Mouse (Mus musculus) heart, embryonic 10.5 days (tissue): ENCODE results near the gene Top3b. TPM values are rescaled to one million over a fixed set of nuclear protein-coding genes. Genes with fewer than 3 reads are reported as not detected.
A peak's percentile ranks its signal among the peaks of the same experiment; 100 is the strongest.
"Not testable (repeated sequence)": the region's sequence is repeated elsewhere in the genome, so short reads cannot be mapped to it uniquely, and the experiment has no call there.

Experiments used
- DNase-seq: peaks from one replicate; pipeline ENCODE4 v3.0.0-alpha.2; 2017; ENCODE audit warnings: low spot score
- H3K27ac ChIP-seq: fragments of 300-500 bp; sonication (generic); 2 replicates; pipeline ENCODE4 v1.5.1; 2016; ENCODE audit warnings: mild to moderate bottlenecking
- H3K27me3 ChIP-seq: fragments of 300-500 bp; sonication (generic); 2 replicates; pipeline ENCODE4 v1.6.1; 2016; ENCODE audit warnings: mild to moderate bottlenecking; ENCODE audit not compliant: poor library complexity, insufficient read depth, severe bottlenecking
- H3K36me3 ChIP-seq: fragments of 300-500 bp; sonication (generic); 2 replicates; pipeline ENCODE4 v1.6.1; 2016; ENCODE audit warnings: mild to moderate bottlenecking, moderate library complexity
- H3K4me1 ChIP-seq: fragments of 300-500 bp; sonication (generic); 2 replicates; pipeline ENCODE4 v1.6.1; 2016; ENCODE audit warnings: mild to moderate bottlenecking
- H3K4me3 ChIP-seq: fragments of 300-500 bp; sonication (generic); 2 replicates; pipeline ENCODE4 v1.5.1; 2016; ENCODE audit warnings: mild to moderate bottlenecking, moderate library complexity
- H3K9me3 ChIP-seq: fragments of 300-500 bp; sonication (generic); 2 replicates; pipeline ENCODE4 v1.6.1; 2016; ENCODE audit warnings: mild to moderate bottlenecking, moderate library complexity
- WGBS: fragments of 180-500 bp; shearing (Covaris S2); methylation state at CpG from one replicate; pipeline ENCODE4 v1.1.7; 2016; 5-methylcytosine and 5-hydroxymethylcytosine counted together
- polyA plus RNA-seq: library from polyadenylated mRNA; unstranded; fragments of >200 nt; fragmentation: Nextera tagmentation; extraction: Ambion mirVana; gene quantifications from 2 replicates; pipeline ENCODE4 v1.2.1, GENCODE M21; 2016

The Top3b gene
- polyA plus RNA-seq, 1 experiment from 2014 or later = 55.6 TPM

GRCm38 (mm10) chr16:16907799-16908198 is 37.3 kb downstream of the Top3b start:
- 59% methylated on average over 6 of the region's 6 CpGs for WGBS
- Histone ChIP-seq H3K4me3 (no peak overlapping the region), H3K27ac (peak overlapping the region; percentile 52; the same call in 1 of the 2 replicates), H3K27me3 (no peaks in the 10 kb centered on the region), H3K4me1 (peaks cover 15% of the 10 kb centered on the region), H3K9me3 (no peaks in the 10 kb centered on the region), H3K36me3 (peaks cover 66% of the 10 kb centered on the region)
- peak; percentile 83 for DNase-seq

GRCm38 (mm10) chr16:16911641-16912597 is 41.4 kb downstream of the Top3b start:
- DNase-seq = peak; percentile 90
- 46% methylated on average over 13 of the region's 13 CpGs for WGBS
- Histone ChIP-seq H3K27ac (peak overlapping the region; percentile 76), H3K9me3 (no peaks in the 10 kb centered on the region), H3K27me3 (no peaks in the 10 kb centered on the region), H3K36me3 (peaks cover 75% of the 10 kb centered on the region), H3K4me3 (no peak overlapping the region), H3K4me1 (peaks cover 8% of the 10 kb centered on the region)

- no peak for DNase-seq
- Histone ChIP-seq H3K9me3 (no peaks in the 10 kb centered on the region), H3K27me3 (no peaks in the 10 kb centered on the region), H3K27ac (no peak overlapping the region), H3K36me3 (peaks cover 89% of the 10 kb centered on the region), H3K4me1 (peaks cover 8% of the 10 kb centered on the region), H3K4me3 (no peak overlapping the region)
- WGBS = 84% methylated on average over 1 of the region's 1 CpGs
Observed at GRCm38 (mm10) chr16:16913440-16913839, 42.9 kb downstream of the Top3b start.

GRCm38 (mm10) chr16:16918441-16919117 is 48.0 kb downstream of the Top3b start:
- H3K27me3 ChIP-seq = no peaks in the 10 kb centered on the region
- H3K4me3 ChIP-seq = no peak overlapping the region
- no peak for DNase-seq
- no peaks in the 10 kb centered on the region for H3K9me3 ChIP-seq
- 89% methylated on average over 7 of the region's 7 CpGs for WGBS
- no peaks in the 10 kb centered on the region for H3K4me1 ChIP-seq
- H3K27ac ChIP-seq = no peak overlapping the region
- H3K36me3 ChIP-seq = peaks cover 93% of the 10 kb centered on the region

- H3K4me3 ChIP-seq = no peak overlapping the region
- 65% methylated on average over 3 of the region's 3 CpGs for WGBS
- peaks cover 89% of the 10 kb centered on the region for H3K36me3 ChIP-seq
- H3K27ac ChIP-seq = no peak overlapping the region
- no peak for DNase-seq
- no peaks in the 10 kb centered on the region for H3K27me3 ChIP-seq
- H3K9me3 ChIP-seq = no peaks in the 10 kb centered on the region
- H3K4me1 ChIP-seq = no peaks in the 10 kb centered on the region
Observed at GRCm38 (mm10) chr16:16921021-16921435, 50.5 kb downstream of the Top3b start.

- H3K4me1 ChIP-seq = no peaks in the 10 kb centered on the region
- no peaks in the 10 kb centered on the region for H3K27me3 ChIP-seq
- peaks cover 59% of the 10 kb centered on the region for H3K36me3 ChIP-seq
- no peak overlapping the region for H3K4me3 ChIP-seq
- no peak for DNase-seq
- WGBS = 87% methylated on average over 3 of the region's 3 CpGs
- H3K27ac ChIP-seq = no peak overlapping the region
- no peaks in the 10 kb centered on the region for H3K9me3 ChIP-seq
Observed at GRCm38 (mm10) chr16:16924481-16924880, 53.9 kb downstream of the Top3b start.

GRCm38 (mm10) chr16:16926536-16926935 is 56.0 kb downstream of the Top3b start:
- H3K27me3 ChIP-seq = no peaks in the 10 kb centered on the region
- H3K27ac ChIP-seq = no peak overlapping the region
- no peak for DNase-seq
- H3K36me3 ChIP-seq = peaks cover 41% of the 10 kb centered on the region
- no peaks in the 10 kb centered on the region for H3K9me3 ChIP-seq
- 72% methylated on average over 5 of the region's 5 CpGs for WGBS
- no peak overlapping the region for H3K4me3 ChIP-seq
- H3K4me1 ChIP-seq = no peaks in the 10 kb centered on the region

GRCm38 (mm10) chr16:16928908-16929307 is 58.4 kb downstream of the Top3b start:
- H3K4me3 ChIP-seq, H3K27ac ChIP-seq, H3K9me3 ChIP-seq, H3K4me1 ChIP-seq, H3K27me3 ChIP-seq, DNase-seq: not testable (repeated sequence)
- H3K36me3 ChIP-seq = peaks cover 20% of the 10 kb centered on the region
- 83% methylated on average over 3 of the region's 3 CpGs for WGBS

GRCm38 (mm10) chr16:16930326-16930725 is 59.8 kb downstream of the Top3b start:
- peak; percentile 54 for DNase-seq
- WGBS = 84% methylated on average over 3 of the region's 3 CpGs
- Histone ChIP-seq H3K9me3 (no peaks in the 10 kb centered on the region), H3K27me3 (no peaks in the 10 kb centered on the region), H3K4me3 (no peak overlapping the region), H3K4me1 (no peaks in the 10 kb centered on the region), H3K36me3 (peaks cover 9% of the 10 kb centered on the region), H3K27ac (no peak overlapping the region)

- peaks cover 4% of the 10 kb centered on the region; the same call in 1 of the 2 replicates for H3K36me3 ChIP-seq
- H3K4me3 ChIP-seq = no peak overlapping the region
- WGBS = 78% methylated on average over 5 of the region's 5 CpGs
- no peaks in the 10 kb centered on the region for H3K27me3 ChIP-seq
- DNase-seq = peak; percentile 71
- no peaks in the 10 kb centered on the region for H3K4me1 ChIP-seq
- H3K27ac ChIP-seq = no peak overlapping the region
- no peaks in the 10 kb centered on the region for H3K9me3 ChIP-seq
Observed at GRCm38 (mm10) chr16:16930810-16931296, 60.3 kb downstream of the Top3b start.

- no peak overlapping the region for H3K27ac ChIP-seq
- WGBS = 84% methylated on average over 9 of the region's 9 CpGs
- H3K9me3 ChIP-seq = peaks cover 5% of the 10 kb centered on the region; the same call in 1 of the 2 replicates
Observed at GRCm38 (mm10) chr16:16939543-16939942, 69.0 kb downstream of the Top3b start.

GRCm38 (mm10) chr16:16941078-16941477 is 70.5 kb downstream of the Top3b start:
- WGBS = 91% methylated on average over 2 of the region's 2 CpGs
- Histone ChIP-seq H3K4me3 (no peak overlapping the region), H3K27me3 (no peaks in the 10 kb centered on the region), H3K9me3 (peaks cover 5% of the 10 kb centered on the region; the same call in 1 of the 2 replicates), H3K36me3 (no peaks in the 10 kb centered on the region), H3K4me1 (no peaks in the 10 kb centered on the region), H3K27ac (no peak overlapping the region)
- DNase-seq = no peak

More at GRCm38 (mm10) chr16:16939543-16939942, 69.0 kb downstream of the Top3b start:
- Histone ChIP-seq H3K27me3 (no peaks in the 10 kb centered on the region), H3K4me3 (no peak overlapping the region), H3K36me3 (no peaks in the 10 kb centered on the region), H3K4me1 (no peaks in the 10 kb centered on the region)
- no peak for DNase-seq
